Mouse (Mus musculus) thymus, adult 18-20 months (tissue): ENCODE results near the gene Klf2.

Experiments used
- DNase-seq, 2 experiments: peaks; one replicate each; pipeline ENCODE4 v3.0.0; 2022; ENCODE audit warnings: mixed read lengths in 2 of 2

Klf2 gene

DNA sequence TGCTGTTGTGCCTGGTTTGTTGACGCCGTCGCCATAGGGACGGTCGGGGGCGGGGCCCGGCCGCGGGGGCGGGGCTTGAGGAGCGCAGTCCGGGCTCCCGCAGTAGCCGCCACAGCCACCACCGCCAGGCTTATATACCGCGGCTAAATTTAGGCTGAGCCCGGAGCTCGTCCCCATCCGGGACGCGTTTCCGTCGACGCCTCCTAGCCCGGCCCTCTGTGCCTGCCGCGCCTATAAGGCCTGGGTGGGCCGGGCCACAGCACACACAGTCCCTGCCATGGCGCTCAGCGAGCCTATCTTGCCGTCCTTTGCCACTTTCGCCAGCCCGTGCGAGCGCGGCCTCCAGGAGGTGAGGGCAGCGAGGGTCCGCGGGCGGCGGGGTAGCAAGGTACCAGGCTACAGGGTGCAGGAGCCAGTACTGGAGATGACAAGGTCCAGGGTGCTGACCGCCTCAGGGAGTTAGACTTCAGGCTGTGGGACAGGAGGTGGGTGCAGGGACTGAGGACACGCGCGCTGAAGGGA is at the start of gene Klf2:
Gene Klf2 (plus strand): TSS at position 233 of the 522 bp plus-strand sequence.
- peak; percentile 88 to 92 for DNase-seq

DNA sequence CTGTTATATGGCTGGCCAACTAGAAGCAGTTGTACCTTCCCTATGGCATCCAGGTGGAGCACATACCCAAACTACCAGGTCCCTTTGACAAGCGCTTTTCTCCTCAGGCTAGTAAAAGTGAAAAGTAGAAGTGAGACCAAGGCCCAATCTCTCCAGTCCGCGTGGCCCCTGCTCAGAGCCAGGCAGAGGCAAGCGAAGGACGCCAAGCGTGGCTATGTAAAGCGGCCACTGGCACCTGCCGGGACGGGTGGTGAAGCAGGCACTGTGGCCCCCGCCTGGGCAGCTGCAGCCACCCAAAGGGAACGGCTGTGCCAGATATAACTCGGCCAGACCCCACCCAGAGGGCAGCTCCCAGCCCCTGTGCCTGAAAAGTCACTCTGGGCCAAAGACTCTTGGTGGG is 48.2 kb upstream of the Klf2 start:
- no peak for DNase-seq

DNA sequence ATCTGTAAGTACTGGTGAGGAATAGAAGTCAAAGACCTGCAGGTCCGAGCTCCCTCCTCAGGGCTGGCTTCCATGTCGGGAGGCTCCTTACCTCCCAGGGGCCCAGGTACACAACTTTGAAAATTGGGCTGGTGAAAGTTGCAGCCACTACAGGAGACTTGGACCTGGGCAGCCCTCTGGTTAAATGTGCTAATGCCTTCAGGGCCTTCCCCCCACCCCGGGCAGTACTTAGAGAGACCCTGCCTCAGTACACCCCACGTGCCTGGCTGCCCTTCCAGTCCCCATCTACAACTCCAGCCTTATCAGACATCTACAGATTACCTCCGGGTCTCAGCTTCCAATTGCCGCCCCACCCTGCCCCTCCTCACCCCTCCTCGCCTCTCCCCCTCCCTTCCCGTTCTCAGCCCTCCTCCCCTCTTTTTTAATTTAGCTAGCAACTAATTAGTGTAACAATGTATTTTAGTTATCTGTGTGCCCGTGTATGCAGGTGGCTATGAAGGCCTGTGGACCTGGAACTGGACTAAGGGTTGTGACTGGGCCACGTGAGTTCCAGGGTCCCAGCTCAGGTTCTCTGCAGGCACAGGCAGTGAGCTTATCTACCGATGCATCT is 47.7 kb upstream of the Klf2 start:
- no peak for DNase-seq

DNA sequence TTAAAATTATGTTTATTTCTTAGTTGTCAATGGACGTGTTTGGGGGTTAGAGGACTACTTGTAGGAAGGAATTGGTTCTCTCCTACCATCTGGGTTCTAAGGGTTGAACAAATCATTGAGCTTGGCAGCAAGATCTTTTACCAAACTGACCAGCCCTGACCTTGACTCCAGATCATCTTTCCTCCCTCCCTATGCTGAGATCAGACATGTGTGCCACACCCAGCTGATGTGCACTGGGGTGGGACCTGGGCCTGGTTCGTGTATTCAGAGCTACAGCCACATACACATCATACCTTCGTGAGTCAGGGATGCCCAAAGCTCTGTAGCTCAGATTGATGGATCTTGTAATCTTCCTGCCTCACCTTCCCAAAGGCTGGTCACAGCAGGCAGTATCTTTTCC is 47.1 kb upstream of the Klf2 start:
- DNase-seq = no peak

DNA sequence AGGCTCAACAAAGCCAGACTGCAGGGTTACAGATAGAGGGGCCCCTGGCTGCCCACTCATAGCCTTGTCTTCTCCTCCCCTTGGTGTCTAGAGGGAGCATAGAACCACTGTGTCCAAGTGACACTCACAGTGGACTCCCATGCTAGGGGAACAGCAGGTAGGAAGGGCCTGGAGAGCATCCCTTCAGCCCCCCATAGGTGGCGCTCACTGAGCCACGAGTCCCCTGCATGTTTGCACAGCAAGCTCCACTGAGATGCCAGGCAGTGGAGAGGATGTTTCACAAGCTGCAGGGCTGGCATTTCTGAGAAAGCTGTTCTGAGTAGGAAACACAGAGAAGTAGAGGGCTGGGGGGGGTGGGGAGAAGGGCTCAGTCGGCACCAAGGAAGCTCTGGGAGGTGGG is 46.5 kb upstream of the Klf2 start:
- peak; percentile 70 to 79 for DNase-seq

DNA sequence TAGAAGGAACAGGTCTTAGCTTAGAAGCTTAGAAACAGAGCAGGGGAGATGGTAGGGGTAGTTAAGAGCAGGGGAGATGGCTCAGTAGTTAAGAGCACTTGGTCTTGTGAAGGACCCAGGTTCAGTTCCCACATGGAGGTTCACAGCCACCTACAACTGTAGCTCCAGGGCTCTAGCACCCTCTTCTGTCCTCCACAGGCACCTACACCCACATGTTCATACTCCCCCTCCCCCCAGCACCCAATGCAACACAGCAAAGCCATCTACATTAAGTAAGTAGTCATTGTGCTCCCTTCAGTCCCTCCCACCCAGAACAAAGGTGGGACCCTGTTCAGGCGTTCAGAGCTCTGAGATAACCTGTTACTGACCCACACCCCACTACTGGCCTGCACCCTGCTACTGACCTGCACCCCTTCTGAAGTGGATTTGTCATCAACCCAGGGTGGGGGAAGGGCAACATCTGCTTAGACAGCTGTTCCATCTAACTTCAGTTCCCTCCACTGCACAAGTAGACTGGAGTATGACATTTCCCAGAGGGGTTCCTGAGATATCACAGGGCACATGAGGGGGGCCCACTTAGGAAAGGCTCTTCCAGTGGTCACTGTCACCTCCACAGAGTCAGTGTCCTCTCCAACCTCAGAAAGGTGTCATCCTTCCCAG is 45.6 kb upstream of the Klf2 start:
- DNase-seq = no peak

DNA sequence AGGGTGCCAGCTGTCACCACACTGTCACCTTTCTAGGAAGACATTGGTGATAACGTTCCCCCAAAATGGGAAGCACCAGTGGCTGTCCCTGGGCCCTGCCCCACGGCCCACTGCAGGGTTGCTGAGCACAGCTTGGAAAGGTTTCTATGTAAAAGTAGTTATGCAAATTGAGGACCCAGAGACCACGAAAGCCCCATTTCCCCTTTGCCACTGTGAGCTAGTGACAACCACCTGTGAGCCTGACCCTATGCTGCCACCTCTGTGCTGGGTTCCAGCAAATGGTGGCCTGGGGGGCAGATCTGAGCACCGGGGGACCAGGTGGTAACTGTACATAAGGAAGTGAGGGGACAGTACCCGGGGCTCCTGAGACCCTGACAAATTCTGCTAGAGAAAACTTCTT is 45.0 kb upstream of the Klf2 start:
- DNase-seq = no peak

DNA sequence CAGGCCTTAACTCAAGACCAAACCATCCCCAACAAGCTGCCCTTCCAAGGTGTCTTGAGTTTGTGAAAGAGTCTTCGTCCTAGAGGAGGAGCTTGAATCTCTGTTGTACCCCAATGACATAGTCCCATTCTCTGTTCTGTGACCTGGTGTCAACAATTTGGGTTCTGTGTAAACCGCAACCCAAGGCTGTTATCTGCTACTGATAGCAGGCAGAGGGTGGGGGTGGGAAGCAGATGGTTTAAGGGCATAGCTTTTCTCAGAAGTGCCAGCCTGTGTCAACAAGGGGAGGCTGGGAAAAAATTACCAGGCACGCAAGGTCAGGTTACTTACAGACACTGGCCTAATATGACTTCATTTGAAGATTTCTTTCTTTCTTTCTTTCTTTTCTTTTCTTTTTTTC is 41.6 kb upstream of the Klf2 start:
- no peak for DNase-seq

DNA sequence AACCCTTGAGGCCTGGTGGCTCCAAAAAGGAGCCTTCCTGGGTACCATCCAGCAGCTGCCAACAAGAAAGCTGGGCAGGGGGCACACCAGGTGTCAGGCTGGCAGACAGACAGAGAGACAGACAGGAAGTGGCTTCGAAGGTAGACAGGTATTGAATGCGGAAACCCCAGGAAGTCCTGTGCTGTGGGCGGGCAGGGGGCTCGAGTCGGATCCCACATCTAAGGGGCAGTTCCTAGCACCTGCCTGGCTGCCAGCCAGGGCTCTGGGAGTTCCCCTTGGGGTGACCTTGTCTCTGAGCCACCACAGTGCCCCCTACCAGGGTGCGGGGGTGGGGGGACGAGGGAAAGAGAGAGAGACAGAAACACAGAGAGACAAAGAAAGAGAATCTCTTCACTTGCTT is 39.7 kb upstream of the Klf2 start:
- DNase-seq = peak; percentile 85 to 95

DNA sequence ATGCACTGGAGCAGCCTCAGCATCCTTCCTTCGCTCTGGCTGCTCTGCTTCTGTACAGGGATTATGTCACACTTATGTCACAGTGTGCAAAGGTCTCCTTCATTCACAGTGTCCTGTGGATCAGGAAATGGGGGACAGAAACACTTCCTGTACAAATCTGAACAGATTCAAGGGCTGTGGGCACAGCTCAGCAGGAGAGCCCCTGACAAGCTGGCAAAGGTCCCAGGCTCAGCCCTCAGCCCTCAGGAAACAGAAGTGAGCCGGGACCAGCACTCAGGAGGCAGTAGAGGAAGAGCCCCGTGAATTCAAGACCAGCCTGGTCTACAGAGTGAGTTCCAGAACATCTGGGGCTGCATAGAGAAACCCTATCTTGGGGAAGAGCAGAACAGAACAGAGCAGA is 37.2 kb upstream of the Klf2 start:
- DNase-seq = no peak

DNA sequence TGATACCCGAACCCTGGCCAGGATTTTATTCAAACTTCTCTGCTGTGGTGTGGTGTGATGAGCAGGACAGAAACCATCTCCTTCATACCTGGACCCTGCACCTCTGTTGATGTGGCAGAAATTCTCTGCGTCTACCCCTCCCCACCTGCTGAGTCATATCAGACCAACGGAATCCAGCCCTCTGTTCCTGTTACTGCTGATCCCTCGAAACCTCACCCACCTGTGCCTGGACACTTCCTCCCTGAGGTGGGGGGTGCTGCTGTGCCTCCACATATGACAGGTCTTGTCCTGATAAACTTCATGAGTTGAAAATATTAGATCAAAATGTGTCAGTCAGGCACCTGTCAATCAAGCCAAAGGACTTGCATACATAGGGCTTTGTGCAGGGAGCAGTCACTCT is 33.5 kb upstream of the Klf2 start:
- DNase-seq = no peak

DNA sequence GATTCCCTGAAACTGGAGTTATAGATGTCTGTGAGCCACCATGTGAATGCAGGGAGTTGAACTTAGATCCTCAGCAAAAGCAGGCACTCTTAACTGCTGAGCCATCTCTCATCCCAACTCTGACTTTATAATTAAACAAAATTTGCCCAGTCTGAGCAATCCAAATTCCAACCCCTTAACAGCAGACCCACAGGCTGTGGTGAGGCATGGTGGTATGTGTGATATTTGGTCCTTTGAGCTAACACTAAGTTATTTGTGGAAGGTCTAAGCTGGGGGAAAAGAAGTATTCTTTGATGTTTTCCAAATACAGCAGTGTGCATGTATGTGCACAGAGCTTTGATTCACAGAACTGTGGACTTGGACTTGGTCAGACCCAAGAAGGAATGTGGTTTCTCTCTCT is 29.8 kb upstream of the Klf2 start:
- no peak for DNase-seq

DNA sequence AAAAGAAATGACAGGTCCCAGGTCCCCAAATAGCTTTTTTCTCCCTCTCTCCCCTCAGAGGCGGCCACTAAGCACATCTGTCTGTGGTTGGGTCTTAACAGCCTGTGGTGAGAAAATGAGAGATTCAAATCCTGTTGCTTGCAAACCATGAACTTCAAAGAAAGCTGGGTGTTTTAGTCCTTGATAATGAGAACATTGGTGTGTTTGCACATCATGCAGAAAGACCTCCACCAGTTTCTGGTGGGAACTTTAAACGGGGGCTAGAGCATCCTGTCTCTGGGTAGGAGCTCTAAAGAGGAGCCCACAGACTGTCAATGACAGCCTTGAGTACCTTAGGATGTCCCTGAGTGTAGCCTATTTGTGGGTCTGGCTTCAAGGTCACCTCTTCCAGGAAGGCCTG is 27.7 kb upstream of the Klf2 start:
- DNase-seq = no peak

DNA sequence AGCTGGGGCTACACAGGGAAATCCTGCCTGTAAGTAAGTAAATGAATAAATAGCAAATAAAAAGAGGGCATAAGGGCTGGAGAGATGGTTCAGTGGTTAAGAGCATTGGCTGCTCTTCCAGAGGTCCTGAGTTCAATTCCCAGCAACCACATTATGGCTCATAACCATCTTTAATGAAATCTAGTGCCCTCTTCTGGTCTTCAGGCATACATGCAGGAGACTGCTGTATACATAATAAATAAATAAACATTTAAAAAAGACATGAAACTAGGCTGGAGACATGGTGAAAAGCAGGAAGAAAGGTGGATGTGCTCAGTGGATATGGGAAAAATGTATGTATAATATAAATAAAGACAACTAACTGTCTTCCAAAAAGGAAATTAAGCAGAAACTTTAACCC is 25.5 kb upstream of the Klf2 start:
- DNase-seq = no peak

DNA sequence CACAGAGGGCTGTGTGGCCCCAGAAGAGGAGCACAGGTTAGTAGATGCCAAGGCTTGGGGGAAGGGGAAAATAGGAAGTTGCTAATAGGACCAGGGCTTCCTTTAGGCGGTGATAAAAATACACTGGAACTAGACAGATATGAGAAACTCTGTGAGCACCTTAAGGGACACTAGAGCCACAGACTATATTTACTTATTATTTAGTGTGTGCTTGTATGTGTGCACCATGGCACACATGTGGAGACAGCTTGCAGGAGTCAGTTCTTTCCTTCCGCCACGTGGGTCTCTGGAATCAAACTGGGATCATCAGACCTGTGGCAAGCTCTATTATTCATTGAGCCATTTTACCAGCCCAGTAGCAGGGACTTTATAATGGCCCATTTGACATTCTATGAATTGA is 23.7 kb upstream of the Klf2 start:
- DNase-seq = no peak

DNA sequence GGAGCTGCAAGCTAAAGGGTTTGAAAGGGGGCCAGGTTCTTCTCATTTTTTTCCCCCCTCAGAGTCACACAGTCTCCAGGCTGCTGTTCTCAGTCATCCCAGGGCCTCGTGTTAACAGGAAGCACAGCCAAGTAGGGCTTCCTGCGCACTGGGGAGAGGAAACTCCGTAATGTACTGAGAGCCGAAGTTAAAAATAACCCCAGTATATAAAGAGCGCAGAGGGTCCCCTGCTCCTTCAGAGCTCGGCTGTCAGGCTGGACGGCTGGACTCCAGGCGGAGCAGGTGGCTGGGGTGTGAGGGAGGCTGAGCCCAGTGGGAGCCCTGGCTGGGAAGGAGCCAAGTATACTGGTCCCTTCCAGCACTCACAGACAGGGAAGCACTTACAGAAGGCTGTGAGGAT is 23.2 kb upstream of the Klf2 start:
- peak in 1 of 2 experiments; percentile 62 for DNase-seq

DNA sequence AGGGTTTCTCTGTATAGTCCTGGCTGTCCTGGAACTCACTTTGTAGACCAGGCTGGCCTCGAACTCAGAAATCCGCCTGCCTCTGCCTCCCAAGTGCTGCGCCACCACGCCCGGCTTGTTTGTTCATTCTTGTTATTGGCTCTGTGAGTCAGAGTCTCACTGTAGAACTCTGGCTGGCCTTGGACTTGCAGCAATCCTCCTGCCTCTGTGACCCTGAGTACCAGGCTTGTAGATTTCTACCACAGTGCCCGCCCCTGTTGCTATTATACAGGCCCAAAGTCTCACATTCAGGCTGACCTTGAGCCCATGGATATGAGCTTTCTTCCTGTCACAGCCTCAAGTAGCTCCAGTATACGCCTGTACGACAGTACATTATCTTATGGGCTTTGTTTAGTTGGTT is 22.3 kb upstream of the Klf2 start:
- DNase-seq = no peak

DNA sequence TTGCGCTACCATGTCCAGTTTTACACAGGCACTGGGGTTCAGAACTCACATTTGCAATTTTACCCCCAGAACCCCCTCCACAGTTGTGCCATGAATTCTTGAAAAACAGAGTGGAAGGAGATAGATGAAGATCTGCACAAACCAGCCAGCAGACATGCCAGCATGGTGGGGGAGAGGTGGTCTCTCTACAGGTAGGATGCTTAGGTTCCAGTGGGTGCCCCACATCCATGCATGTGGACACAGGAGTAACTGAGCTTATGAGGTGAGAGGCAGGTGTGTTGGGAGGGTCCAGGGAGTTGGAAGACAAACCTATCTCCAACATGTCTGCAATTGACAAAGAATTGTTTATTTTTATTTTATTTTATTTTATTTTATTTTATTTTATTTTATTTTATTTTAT is 19.9 kb upstream of the Klf2 start:
- no peak for DNase-seq

DNA sequence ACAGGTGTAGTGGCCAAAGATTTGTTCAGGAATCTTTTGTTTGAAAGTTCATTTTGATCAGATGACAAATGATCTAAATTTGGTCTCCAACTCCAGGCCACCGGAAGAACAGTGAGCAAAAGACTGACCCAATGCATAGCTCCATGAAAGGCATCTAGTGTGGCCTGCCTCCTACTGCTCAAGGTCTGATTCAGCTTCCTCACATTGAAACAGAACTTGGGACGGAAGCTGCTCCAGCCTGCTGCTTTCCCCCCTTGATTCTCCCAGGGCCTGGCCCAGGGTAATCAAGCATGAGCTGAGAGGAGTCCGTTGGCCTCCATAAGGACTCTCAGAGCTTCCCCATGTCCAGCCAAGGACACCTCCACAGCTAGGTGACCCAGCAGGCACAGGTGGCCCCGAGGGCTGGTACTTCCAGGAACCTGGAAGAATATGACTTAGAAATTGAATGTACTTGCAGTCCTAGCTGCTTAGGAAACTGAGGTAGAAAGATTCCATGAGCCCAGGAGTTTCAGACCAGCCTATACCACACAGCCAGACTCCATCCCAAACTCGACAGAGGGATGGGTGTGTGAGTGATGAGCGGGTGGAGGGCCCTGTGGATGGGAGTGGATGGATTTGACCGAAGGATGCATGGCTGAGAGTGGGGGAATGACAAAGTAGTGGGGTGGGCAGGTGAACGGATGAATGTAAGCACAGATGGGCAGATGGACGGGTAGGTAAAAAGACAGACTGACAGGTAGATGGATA is 18.0 kb upstream of the Klf2 start:
- no peak for DNase-seq

DNA sequence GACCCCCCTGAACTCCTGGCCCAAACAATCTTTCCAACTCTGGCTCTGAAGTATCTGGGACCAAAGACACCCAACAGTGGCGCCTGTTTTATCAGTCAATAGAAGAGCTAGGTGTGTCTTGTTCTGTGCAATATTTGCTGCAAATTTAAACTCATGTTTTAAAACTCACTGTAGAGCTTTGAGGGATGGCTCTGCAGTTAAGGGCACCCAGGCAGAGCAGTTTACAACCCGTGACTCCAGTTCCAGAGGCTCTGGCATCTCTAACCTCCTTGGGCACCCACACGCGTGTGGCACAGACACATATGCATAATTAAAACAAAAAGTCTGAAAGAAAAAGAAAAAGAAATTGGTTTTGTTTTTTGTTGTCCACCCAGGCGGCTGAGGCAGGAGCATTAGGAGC is 17.3 kb upstream of the Klf2 start:
- DNase-seq = no peak

DNA sequence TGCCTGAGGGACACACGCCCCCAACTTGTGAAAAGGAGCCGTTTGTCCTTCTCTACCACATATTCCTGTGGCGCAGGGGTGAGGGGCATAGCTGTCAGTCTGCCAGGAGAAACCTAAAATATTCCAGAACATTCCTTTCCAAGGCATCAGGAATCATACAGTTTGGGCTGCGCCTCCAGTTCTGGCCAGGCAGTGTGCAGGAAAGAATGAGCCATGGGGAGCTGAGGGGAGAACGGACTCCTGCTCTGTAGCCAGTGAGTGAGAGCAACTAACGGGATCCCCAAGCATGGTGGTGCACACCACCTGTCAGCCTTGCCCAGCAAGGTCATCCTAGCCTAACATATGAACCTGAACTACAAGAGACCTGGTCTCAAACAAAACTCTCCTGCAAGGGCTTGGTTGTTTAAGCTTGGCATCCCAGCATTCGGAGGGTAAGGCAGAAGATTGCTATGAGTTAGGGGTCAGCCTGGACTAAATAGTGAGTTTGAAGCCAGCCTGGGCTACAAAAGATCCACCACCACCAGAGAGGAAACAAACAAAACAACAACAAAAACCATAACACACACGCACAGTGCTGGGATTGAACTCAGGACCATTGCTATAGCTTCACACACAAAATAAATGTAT is 15.7 kb upstream of the Klf2 start:
- no peak for DNase-seq

DNA sequence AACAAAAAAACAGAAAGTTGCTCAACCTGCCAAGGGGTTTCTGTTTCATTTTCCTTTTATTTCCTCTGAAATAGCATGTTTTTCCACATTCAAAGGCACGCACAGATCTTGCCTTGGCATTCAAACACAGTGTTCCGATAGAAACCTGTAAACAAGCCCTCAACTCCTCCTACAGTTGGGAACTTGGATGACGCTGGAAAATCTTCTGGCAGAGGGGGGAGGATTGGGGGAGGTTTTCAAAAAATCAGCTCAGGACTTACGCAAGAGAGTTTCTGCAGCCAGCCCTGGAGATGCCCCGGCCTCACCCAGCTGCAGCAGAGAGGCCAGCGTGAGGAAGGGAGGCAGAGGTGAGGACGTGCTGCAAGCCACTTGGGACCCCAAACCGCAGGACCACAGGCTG is 15.2 kb upstream of the Klf2 start:
- DNase-seq = peak; percentile 33 to 40

DNA sequence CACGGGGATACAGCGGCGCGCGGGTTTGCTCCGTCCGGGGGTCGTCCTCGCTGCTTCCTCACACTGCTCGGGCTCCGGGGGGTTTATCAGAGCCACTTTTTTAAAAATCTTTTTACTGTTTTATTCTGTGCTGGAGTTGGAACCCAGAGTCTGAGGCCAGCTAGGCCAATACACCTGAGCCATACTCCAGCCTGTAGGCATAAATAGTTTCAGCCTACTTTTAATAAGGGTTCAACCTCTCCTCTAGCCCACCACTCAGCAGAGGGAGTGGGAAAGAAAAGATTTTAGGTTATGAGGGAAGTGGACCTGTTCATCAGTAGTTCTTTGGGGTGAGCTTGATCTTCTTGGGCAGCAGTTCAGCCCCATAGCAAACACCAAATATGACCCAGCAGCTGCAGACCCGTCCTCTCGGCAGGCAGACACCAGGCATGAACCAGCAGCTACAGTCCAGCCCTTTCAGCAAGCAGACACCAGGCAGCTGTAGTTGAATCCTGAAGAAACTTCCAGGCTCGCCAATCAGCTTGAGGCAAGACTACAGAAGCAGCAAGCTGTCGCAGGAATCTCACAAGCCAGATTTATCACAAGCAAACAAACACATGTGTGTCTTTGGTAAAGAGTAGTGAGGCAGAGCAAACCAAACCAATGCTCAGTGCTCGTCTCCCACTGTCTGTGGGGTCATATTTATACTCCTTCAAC is 13.5 kb upstream of the Klf2 start, which contains the start of gene Gm10282:
Gene Gm10282 (minus strand): TSS at position 51 of the 696 bp plus-strand sequence.
- no peak for DNase-seq
